Mouse (Mus musculus): Measurements from ENCODE around the gene Bloc1s6. TPM values are rescaled to one million over a fixed set of nuclear protein-coding genes. Genes with fewer than 3 reads are reported as not detected.
A peak's percentile ranks its signal among the peaks of the same experiment; 100 is the strongest.

Bloc1s6 gene
- polyA plus RNA-seq, 1 experiment from 2014 or later: 93.9 TPM

DNA sequence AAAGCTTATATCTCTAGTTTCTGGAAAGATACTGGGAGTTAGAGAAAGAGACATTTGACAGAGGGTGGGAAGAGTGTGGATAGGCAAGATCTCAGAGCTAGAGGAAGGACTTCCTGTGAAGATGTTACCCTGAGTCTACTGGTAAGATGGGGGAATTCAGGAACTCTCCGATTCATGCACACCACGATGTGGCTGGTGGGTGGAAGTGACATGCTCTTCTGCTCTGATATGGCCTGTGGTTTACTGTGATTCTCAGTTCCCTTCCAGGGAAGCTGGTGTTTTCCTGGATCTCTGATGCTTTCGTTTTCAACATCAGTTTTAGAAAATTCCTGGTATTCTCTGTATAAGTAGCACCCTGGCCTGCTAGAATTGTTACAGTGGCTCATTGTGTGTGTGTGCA, 26.4 kb upstream of the Bloc1s6 start:
- Histone ChIP-seq H3K36me3 (ENCODE audit: control insufficient read depth, insufficient read depth, low read length) (no peaks in the 10 kb centered on the region), H3K4me3 (replicated peaks; ENCODE audit: low read depth, low read length) (no peak overlapping the region), H3K27ac (replicated peaks; ENCODE audit: low read depth, low read length) (no peak overlapping the region), H3K4me2 (ENCODE audit: low read length) (no peak overlapping the region), H3K4me1 (ENCODE audit: control insufficient read depth, insufficient read depth, low read length) (no peaks in the 10 kb centered on the region), H3K27me3 (ENCODE audit: control insufficient read depth, insufficient read depth, low read length) (no peaks in the 10 kb centered on the region), H3K9ac (replicated peaks; ENCODE audit: low read length) (no peak overlapping the region), H3K9me3 (ENCODE audit: control insufficient read depth, low read length) (no peaks in the 10 kb centered on the region)
- WGBS: 82% methylated on average over 3 of the region's 3 CpGs
- ATAC-seq (ENCODE audit: low FRiP score, low TSS enrichment): no peak
- no peak for DNase-seq

DNA sequence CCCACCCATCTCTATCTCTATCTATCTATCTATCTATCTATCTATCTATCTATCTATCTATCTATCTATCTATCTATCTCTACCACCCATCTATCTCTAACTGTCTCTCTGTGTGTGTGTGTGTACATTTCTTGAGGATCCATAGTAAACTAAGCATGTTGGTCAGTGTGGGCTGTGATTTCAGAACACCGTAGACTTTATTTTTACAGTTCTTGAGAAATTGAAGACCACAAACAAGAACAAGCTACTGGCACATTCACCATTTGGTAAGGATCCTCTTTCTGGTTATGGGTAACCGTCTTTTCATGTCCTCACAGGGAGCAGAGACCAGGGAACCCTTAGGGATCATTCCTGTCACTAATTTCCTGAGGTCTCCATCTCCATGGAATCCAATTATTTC, 25.5 kb upstream of the Bloc1s6 start:
- no peaks in the 10 kb centered on the region for H3K36me3 ChIP-seq (ENCODE audit: control insufficient read depth, insufficient read depth, low read length)
- H3K9ac ChIP-seq (replicated peaks; ENCODE audit: low read length): no peak overlapping the region
- H3K4me3 ChIP-seq (replicated peaks; ENCODE audit: low read depth, low read length): no peak overlapping the region
- no peaks in the 10 kb centered on the region for H3K27me3 ChIP-seq (ENCODE audit: control insufficient read depth, insufficient read depth, low read length)
- no peak for DNase-seq
- no peak overlapping the region for H3K4me2 ChIP-seq (ENCODE audit: low read length)
- H3K27ac ChIP-seq (replicated peaks; ENCODE audit: low read depth, low read length): no peak overlapping the region
- no peak for ATAC-seq (ENCODE audit: low FRiP score, low TSS enrichment)
- 88% methylated on average over 2 of the region's 2 CpGs for WGBS
- H3K4me1 ChIP-seq (ENCODE audit: control insufficient read depth, insufficient read depth, low read length): no peaks in the 10 kb centered on the region
- no peaks in the 10 kb centered on the region for H3K9me3 ChIP-seq (ENCODE audit: control insufficient read depth, low read length)

DNA sequence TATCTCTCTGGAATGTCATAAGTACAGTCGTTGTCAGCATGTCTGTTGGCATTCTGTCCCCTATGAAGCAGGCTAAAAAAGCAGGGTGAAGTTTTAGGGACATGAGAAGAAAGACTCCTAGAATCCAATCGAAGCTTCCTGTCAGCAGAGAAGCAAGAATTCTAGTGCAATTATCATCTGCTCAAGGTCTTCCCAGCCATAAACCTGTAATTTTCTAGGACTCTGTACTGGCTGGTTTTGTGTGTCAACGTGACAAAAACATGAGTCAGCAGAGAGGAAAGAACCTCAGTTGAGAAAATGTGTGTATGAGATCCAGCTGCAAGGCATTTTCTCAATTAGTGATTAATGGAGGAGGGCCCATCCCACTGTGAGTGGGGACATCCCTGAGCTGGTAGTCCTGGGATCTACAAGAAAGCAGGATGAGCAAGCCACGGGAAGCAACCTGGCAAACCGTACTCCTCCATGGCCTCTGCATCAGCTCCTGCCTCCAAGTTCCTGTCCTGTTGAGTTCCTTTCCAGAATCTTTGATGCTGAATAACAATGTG, 23.1 kb upstream of the Bloc1s6 start:
- Histone ChIP-seq H3K9ac (replicated peaks; ENCODE audit: low read length) (no peak overlapping the region), H3K27me3 (ENCODE audit: control insufficient read depth, insufficient read depth, low read length) (no peaks in the 10 kb centered on the region), H3K36me3 (ENCODE audit: control insufficient read depth, insufficient read depth, low read length) (no peaks in the 10 kb centered on the region), H3K27ac (replicated peaks; ENCODE audit: low read depth, low read length) (no peak overlapping the region), H3K4me2 (ENCODE audit: low read length) (no peak overlapping the region), H3K4me3 (replicated peaks; ENCODE audit: low read depth, low read length) (no peak overlapping the region), H3K9me3 (ENCODE audit: control insufficient read depth, low read length) (no peaks in the 10 kb centered on the region), H3K4me1 (ENCODE audit: control insufficient read depth, insufficient read depth, low read length) (no peaks in the 10 kb centered on the region)
- DNase-seq (no peak), ATAC-seq (ENCODE audit: low FRiP score, low TSS enrichment) (no peak)
- WGBS: 76% methylated on average over 5 of the region's 5 CpGs

DNA sequence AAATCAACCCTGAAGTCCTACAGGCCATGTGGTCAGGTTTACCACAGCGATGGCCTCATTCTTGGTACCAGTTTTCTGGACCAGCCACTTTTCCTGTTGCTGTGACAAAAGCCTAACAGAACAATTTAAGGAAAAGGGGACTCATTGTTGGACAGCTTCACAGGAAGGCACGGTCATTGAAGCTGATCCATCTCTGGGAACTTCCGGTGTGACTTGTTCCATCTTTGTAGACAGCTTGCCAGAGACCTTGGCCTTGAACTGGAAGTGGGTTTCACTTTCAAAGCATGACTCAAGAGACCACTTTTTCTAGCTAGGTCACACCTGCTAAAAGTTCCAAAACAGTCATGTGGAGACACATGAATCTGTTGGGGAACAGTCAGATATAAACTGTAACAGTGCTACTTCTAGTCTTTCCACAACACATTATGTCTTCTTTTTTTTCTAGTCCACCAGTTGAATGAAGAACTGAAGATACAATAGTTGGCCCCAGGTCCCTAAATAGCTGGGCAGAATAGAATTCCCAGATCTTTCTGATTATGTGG, 21.9 kb upstream of the Bloc1s6 start:
- Histone ChIP-seq H3K27ac (replicated peaks; ENCODE audit: low read depth, low read length) (no peak overlapping the region), H3K9ac (replicated peaks; ENCODE audit: low read length) (no peak overlapping the region), H3K36me3 (ENCODE audit: control insufficient read depth, insufficient read depth, low read length) (no peaks in the 10 kb centered on the region), H3K4me2 (ENCODE audit: low read length) (no peak overlapping the region), H3K4me3 (replicated peaks; ENCODE audit: low read depth, low read length) (no peak overlapping the region), H3K9me3 (ENCODE audit: control insufficient read depth, low read length) (no peaks in the 10 kb centered on the region), H3K27me3 (ENCODE audit: control insufficient read depth, insufficient read depth, low read length) (no peaks in the 10 kb centered on the region), H3K4me1 (ENCODE audit: control insufficient read depth, insufficient read depth, low read length) (no peaks in the 10 kb centered on the region)
- ATAC-seq (ENCODE audit: low FRiP score, low TSS enrichment) (no peak), DNase-seq (no peak)
- 81% methylated on average over 3 of the region's 3 CpGs for WGBS

DNA sequence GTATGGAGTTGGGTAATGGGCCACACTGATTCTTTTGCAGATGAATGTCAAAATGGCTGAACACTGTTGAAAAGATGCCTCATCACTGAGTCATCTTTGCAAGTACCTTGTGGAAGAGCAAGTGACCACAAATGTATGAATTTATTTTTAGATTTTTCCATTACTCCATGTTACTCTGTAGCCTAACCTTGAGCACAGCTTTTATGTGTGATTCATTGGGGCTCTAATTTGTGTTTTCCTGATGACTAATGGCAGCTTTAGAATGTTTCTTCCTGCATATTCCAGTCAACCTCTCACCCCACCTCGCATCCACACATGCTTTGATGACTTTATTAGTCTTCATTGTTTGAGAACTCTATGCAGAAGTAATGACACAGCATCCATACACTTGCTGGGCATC, 19.1 kb upstream of the Bloc1s6 start:
- no peaks in the 10 kb centered on the region for H3K4me1 ChIP-seq (ENCODE audit: control insufficient read depth, insufficient read depth, low read length)
- no peaks in the 10 kb centered on the region for H3K9me3 ChIP-seq (ENCODE audit: control insufficient read depth, low read length)
- DNase-seq (no peak), ATAC-seq (ENCODE audit: low FRiP score, low TSS enrichment) (no peak)
- H3K4me2 ChIP-seq (ENCODE audit: low read length): no peak overlapping the region
- H3K9ac ChIP-seq (replicated peaks; ENCODE audit: low read length): no peak overlapping the region
- WGBS: 61% methylated on average over 1 of the region's 1 CpGs
- H3K27ac ChIP-seq (replicated peaks; ENCODE audit: low read depth, low read length): no peak overlapping the region
- no peaks in the 10 kb centered on the region for H3K36me3 ChIP-seq (ENCODE audit: control insufficient read depth, insufficient read depth, low read length)
- no peaks in the 10 kb centered on the region for H3K27me3 ChIP-seq (ENCODE audit: control insufficient read depth, insufficient read depth, low read length)
- H3K4me3 ChIP-seq (replicated peaks; ENCODE audit: low read depth, low read length): no peak overlapping the region

DNA sequence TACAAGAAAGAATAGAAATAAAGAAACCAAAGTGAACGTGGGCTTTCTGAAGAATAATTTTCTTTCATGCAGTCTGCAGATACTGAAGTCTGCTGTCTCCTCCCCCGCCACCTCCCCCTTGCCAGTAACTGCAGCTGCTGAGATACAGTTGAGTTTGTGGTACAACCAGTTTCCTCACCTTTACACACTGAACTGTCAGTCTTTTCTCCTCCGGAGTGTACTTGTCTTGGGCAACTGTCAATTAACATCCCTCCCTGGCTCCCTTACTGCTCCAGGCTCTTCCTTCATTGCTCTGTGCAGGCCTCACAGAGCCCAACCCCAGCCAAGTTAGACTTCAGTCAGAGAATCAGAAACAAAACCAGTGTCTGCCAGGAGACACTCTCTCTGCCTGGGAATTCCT, 17.7 kb upstream of the Bloc1s6 start:
- Histone ChIP-seq H3K36me3 (ENCODE audit: control insufficient read depth, insufficient read depth, low read length) (no peaks in the 10 kb centered on the region), H3K4me3 (replicated peaks; ENCODE audit: low read depth, low read length) (no peak overlapping the region), H3K9ac (replicated peaks; ENCODE audit: low read length) (no peak overlapping the region), H3K27ac (replicated peaks; ENCODE audit: low read depth, low read length) (no peak overlapping the region), H3K4me1 (ENCODE audit: control insufficient read depth, insufficient read depth, low read length) (no peaks in the 10 kb centered on the region), H3K27me3 (ENCODE audit: control insufficient read depth, insufficient read depth, low read length) (no peaks in the 10 kb centered on the region), H3K4me2 (ENCODE audit: low read length) (no peak overlapping the region), H3K9me3 (ENCODE audit: control insufficient read depth, low read length) (no peaks in the 10 kb centered on the region)
- DNase-seq: no peak
- ATAC-seq (ENCODE audit: low FRiP score, low TSS enrichment): no peak
- WGBS: 85% methylated on average over 3 of the region's 3 CpGs

DNA sequence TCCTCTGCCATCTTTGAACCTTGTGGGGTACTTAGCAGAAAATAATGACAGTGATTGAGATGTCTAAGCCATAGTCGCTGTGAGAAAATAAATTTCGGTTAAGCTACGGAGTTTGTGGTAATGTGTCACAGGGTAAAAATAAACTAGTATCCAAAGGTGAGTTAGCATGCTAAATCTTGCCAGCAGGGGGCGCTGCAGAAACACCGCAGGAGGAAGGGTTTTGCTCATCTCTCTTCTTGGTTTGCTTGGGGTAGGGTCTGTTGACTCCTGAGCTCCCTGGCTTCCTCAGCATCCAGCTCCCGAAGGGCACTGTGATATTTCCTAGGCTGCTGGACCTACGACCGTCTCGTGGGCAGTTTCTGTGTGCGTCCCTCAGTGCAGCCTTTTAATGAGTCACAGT, 12.7 kb upstream of the Bloc1s6 start:
- no peaks in the 10 kb centered on the region for H3K27me3 ChIP-seq (ENCODE audit: control insufficient read depth, insufficient read depth, low read length)
- no peaks in the 10 kb centered on the region for H3K4me1 ChIP-seq (ENCODE audit: control insufficient read depth, insufficient read depth, low read length)
- H3K27ac ChIP-seq (replicated peaks; ENCODE audit: low read depth, low read length): no peak overlapping the region
- 56% methylated on average over 10 of the region's 10 CpGs for WGBS
- DNase-seq (peak; percentile 15), ATAC-seq (ENCODE audit: low FRiP score, low TSS enrichment) (no peak)
- no peaks in the 10 kb centered on the region for H3K9me3 ChIP-seq (ENCODE audit: control insufficient read depth, low read length)
- H3K36me3 ChIP-seq (ENCODE audit: control insufficient read depth, insufficient read depth, low read length): no peaks in the 10 kb centered on the region
- no peak overlapping the region for H3K4me3 ChIP-seq (replicated peaks; ENCODE audit: low read depth, low read length)
- no peak overlapping the region for H3K4me2 ChIP-seq (ENCODE audit: low read length)
- no peak overlapping the region for H3K9ac ChIP-seq (replicated peaks; ENCODE audit: low read length)

DNA sequence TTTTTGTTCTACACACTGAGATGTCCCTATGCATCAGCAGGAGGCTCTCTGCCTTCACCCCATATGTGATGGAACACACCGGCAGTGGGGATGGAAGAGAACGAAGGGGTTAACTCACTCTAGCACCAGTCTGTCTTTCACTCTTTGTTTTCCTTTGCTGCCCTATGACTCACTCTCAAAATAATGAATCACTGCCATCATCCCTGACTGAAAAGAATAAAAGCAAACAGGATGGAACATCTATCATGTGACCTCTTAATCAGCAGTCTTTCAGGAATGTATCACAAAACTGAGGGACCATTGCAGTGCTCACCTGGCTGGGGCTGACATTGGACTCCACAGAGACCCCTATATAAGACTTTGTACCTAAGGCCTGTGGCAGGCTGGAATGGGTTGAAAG, 6.8 kb upstream of the Bloc1s6 start:
- no peaks in the 10 kb centered on the region for H3K9me3 ChIP-seq (ENCODE audit: control insufficient read depth, low read length)
- DNase-seq (no peak), ATAC-seq (ENCODE audit: low FRiP score, low TSS enrichment) (no peak)
- H3K27ac ChIP-seq (replicated peaks; ENCODE audit: low read depth, low read length): no peak overlapping the region
- no peaks in the 10 kb centered on the region for H3K27me3 ChIP-seq (ENCODE audit: control insufficient read depth, insufficient read depth, low read length)
- H3K4me2 ChIP-seq (ENCODE audit: low read length): no peak overlapping the region
- H3K9ac ChIP-seq (replicated peaks; ENCODE audit: low read length): no peak overlapping the region
- WGBS: 65% methylated on average over 2 of the region's 2 CpGs
- no peak overlapping the region for H3K4me3 ChIP-seq (replicated peaks; ENCODE audit: low read depth, low read length)
- no peaks in the 10 kb centered on the region for H3K36me3 ChIP-seq (ENCODE audit: control insufficient read depth, insufficient read depth, low read length)
- H3K4me1 ChIP-seq (ENCODE audit: control insufficient read depth, insufficient read depth, low read length): no peaks in the 10 kb centered on the region

DNA sequence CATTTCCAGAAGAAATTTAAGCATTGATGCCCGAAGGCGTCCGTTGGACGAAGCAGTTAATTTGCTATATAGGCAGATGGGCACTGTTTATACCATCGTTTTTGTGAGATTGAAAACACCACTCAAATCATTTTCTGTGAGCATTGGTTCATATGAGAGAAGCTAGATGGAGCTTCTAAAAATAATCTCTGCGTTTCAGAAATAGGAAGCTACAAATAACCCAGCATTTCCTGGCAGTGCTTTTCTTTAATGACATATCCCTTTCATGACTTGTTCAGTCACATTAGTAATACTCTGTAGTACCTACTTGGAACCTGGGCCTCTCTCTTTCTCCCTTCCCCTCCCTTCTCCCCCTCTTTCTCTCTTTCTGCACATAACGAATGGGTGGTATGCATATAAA, 720 bp downstream of the Bloc1s6 start:
- Histone ChIP-seq H3K4me2 (ENCODE audit: low read length) (peak overlapping the region; percentile 64), H3K27me3 (ENCODE audit: control insufficient read depth, insufficient read depth, low read length) (no peaks in the 10 kb centered on the region), H3K9me3 (ENCODE audit: control insufficient read depth, low read length) (no peaks in the 10 kb centered on the region), H3K27ac (replicated peaks; ENCODE audit: low read depth, low read length) (peak overlapping the region; percentile 95), H3K9ac (replicated peaks; ENCODE audit: low read length) (peak overlapping the region; percentile 91), H3K4me3 (replicated peaks; ENCODE audit: low read depth, low read length) (peak overlapping the region; percentile 83), H3K4me1 (ENCODE audit: control insufficient read depth, insufficient read depth, low read length) (peaks cover 14% of the 10 kb centered on the region), H3K36me3 (ENCODE audit: control insufficient read depth, insufficient read depth, low read length) (peaks cover 2% of the 10 kb centered on the region; the same call in 1 of the 2 replicates)
- 37% methylated on average over 7 of the region's 7 CpGs for WGBS
- DNase-seq: no peak
- ATAC-seq (ENCODE audit: low FRiP score, low TSS enrichment): no peak
